Mouse (Mus musculus) frontal cortex, adult (tissue): Measurements from ENCODE around the gene D430042O09Rik.
A peak's percentile ranks its signal among the peaks of the same experiment; 100 is the strongest.

Source experiments
- ATAC-seq: cut with Nextera tagmentation; 2 replicates; pipeline ENCODE4 v1.9.2; 2017; ENCODE audit warnings: mild to moderate bottlenecking, moderate library complexity, mixed read lengths; ENCODE audit not compliant: low TSS enrichment

Gene D430042O09Rik

GRCm38 (mm10) chr7:125736366-125737015, 28.8 kb downstream of the D430042O09Rik start:
- ATAC-seq, result no peak

GRCm38 (mm10) chr7:125740521-125740920, 32.8 kb downstream of the D430042O09Rik start:
- no peak for ATAC-seq

- no peak for ATAC-seq
Observed at GRCm38 (mm10) chr7:125741271-125741703, 33.6 kb downstream of the D430042O09Rik start.

- ATAC-seq, result no peak
Observed at GRCm38 (mm10) chr7:125744774-125745173, 37.1 kb downstream of the D430042O09Rik start.

GRCm38 (mm10) chr7:125746621-125747315, 39.1 kb downstream of the D430042O09Rik start:
- no peak for ATAC-seq

- ATAC-seq, result no peak
Observed at GRCm38 (mm10) chr7:125747316-125747690, 39.6 kb downstream of the D430042O09Rik start.

- peak; percentile 52 for ATAC-seq
Observed at GRCm38 (mm10) chr7:125748186-125748585, 40.5 kb downstream of the D430042O09Rik start.

- ATAC-seq, result no peak
Observed at GRCm38 (mm10) chr7:125752699-125753325, 45.1 kb downstream of the D430042O09Rik start.

GRCm38 (mm10) chr7:125753326-125753715, 45.6 kb downstream of the D430042O09Rik start:
- ATAC-seq, result no peak

GRCm38 (mm10) chr7:125756806-125757205, 49.1 kb downstream of the D430042O09Rik start:
- ATAC-seq, result no peak

- no peak for ATAC-seq
Observed at GRCm38 (mm10) chr7:125757896-125758623, 50.4 kb downstream of the D430042O09Rik start.

GRCm38 (mm10) chr7:125762289-125762688, 54.6 kb downstream of the D430042O09Rik start:
- no peak for ATAC-seq

- no peak for ATAC-seq
Observed at GRCm38 (mm10) chr7:125762883-125763830, 55.5 kb downstream of the D430042O09Rik start.

GRCm38 (mm10) chr7:125764373-125764772, 56.7 kb downstream of the D430042O09Rik start:
- ATAC-seq, result no peak

- ATAC-seq, result peak; percentile 78
Observed at GRCm38 (mm10) chr7:125766976-125767831, 59.5 kb downstream of the D430042O09Rik start.

- peak; percentile 82 for ATAC-seq
Observed at GRCm38 (mm10) chr7:125772961-125773571, 65.4 kb downstream of the D430042O09Rik start.

GRCm38 (mm10) chr7:125783206-125783605, 75.5 kb downstream of the D430042O09Rik start:
- ATAC-seq, result no peak

- ATAC-seq, result no peak
Observed at GRCm38 (mm10) chr7:125786105-125786504, 78.4 kb downstream of the D430042O09Rik start.

- no peak; the same call in 1 of the 2 replicates for ATAC-seq
Observed at GRCm38 (mm10) chr7:125787046-125787445, 79.4 kb downstream of the D430042O09Rik start.

- ATAC-seq, result no peak
Observed at GRCm38 (mm10) chr7:125790039-125790438, 82.4 kb downstream of the D430042O09Rik start.
